Mouse (Mus musculus): ENCODE results near the gene Trmt61a. TPM values are rescaled to one million over a fixed set of nuclear protein-coding genes. Genes with fewer than 3 reads are reported as not detected.

Trmt61a gene
- 40.6 and 48.1 TPM in 2 replicates for polyA plus RNA-seq (2012; rRNA removed)

GRCm38 (mm10) chr12:111677882-111678669 is at the start of gene Trmt61a:
Gene Trmt61a (plus strand): TSS chr12:111678105.
- DNase-seq (ENCODE audit: low read depth in 1 of 2, low spot score in 2 of 2), result peak; percentile 78 to 82
- Histone ChIP-seq H3K36me3 (ENCODE audit: control insufficient read depth, insufficient read depth, low read length) (peaks cover 9% of the 10 kb centered on the region; the same call in 1 of the 2 replicates), H3K27ac (ENCODE audit: insufficient read depth, low read length) (peak within 1 kb of the TSS; percentile 72), H3K27me3 (ENCODE audit: control insufficient read depth, insufficient read depth, low read length) (no peaks in the 10 kb centered on the region), H3K4me1 (ENCODE audit: control insufficient read depth, insufficient read depth, insufficient read length) (peaks cover 11% of the 10 kb centered on the region; the same call in 1 of the 2 replicates), H3K4me3 (ENCODE audit: extremely low read depth, insufficient read depth, insufficient read length) (peak within 1 kb of the TSS; percentile 89)
- TF ChIP-seq POLR2A (IDR thresholded peaks at IDR 0.05; ENCODE audit: low read depth, low read length), result peak; percentile 55
- no peak for TF ChIP-seq CTCF (IDR thresholded peaks at IDR 0.05; ENCODE audit: extremely low read depth, insufficient read depth, insufficient read length, insufficient replicate concordance)
- WGBS, result under 1% methylated on average over 51 of the region's 51 CpGs

- no peaks in the 10 kb centered on the region for H3K4me1 ChIP-seq (ENCODE audit: control insufficient read depth, insufficient read depth, insufficient read length)
- no peak for TF ChIP-seq POLR2A (IDR thresholded peaks at IDR 0.05; ENCODE audit: low read depth, low read length)
- peak; percentile 43; the same call in 1 of the 2 replicates for TF ChIP-seq CTCF (IDR thresholded peaks at IDR 0.05; ENCODE audit: extremely low read depth, insufficient read depth, insufficient read length, insufficient replicate concordance)
- no peak overlapping the region for H3K27ac ChIP-seq (ENCODE audit: insufficient read depth, low read length)
- no peak overlapping the region for H3K4me3 ChIP-seq (ENCODE audit: extremely low read depth, insufficient read depth, insufficient read length)
- H3K27me3 ChIP-seq (ENCODE audit: control insufficient read depth, insufficient read depth, low read length), result no peaks in the 10 kb centered on the region
- WGBS, result 63% methylated on average over 6 of the region's 6 CpGs
- peaks cover 30% of the 10 kb centered on the region for H3K36me3 ChIP-seq (ENCODE audit: control insufficient read depth, insufficient read depth, low read length)
- DNase-seq (ENCODE audit: low read depth in 1 of 2, low spot score in 2 of 2), result peak in 1 of 2 experiments; percentile 34
Measured at GRCm38 (mm10) chr12:111648061-111648645, 29.8 kb upstream of the Trmt61a start.

GRCm38 (mm10) chr12:111652953-111653352 is 25.0 kb upstream of the Trmt61a start:
- Histone ChIP-seq H3K36me3 (ENCODE audit: control insufficient read depth, insufficient read depth, low read length) (peaks cover 27% of the 10 kb centered on the region), H3K4me1 (ENCODE audit: control insufficient read depth, insufficient read depth, insufficient read length) (no peaks in the 10 kb centered on the region), H3K4me3 (ENCODE audit: extremely low read depth, insufficient read depth, insufficient read length) (no peak overlapping the region), H3K27ac (ENCODE audit: insufficient read depth, low read length) (no peak overlapping the region), H3K27me3 (ENCODE audit: control insufficient read depth, insufficient read depth, low read length) (no peaks in the 10 kb centered on the region)
- no peak for TF ChIP-seq POLR2A (IDR thresholded peaks at IDR 0.05; ENCODE audit: low read depth, low read length)
- no peak for TF ChIP-seq CTCF (IDR thresholded peaks at IDR 0.05; ENCODE audit: extremely low read depth, insufficient read depth, insufficient read length, insufficient replicate concordance)
- 91% methylated on average over 3 of the region's 3 CpGs for WGBS
- no peak for DNase-seq (ENCODE audit: low read depth in 1 of 2, low spot score in 2 of 2)

GRCm38 (mm10) chr12:111653434-111653833 is 24.5 kb upstream of the Trmt61a start:
- peak in 1 of 2 experiments; percentile 50 for DNase-seq (ENCODE audit: low read depth in 1 of 2, low spot score in 2 of 2)
- Histone ChIP-seq H3K27me3 (ENCODE audit: control insufficient read depth, insufficient read depth, low read length) (no peaks in the 10 kb centered on the region), H3K4me3 (ENCODE audit: extremely low read depth, insufficient read depth, insufficient read length) (no peak overlapping the region), H3K4me1 (ENCODE audit: control insufficient read depth, insufficient read depth, insufficient read length) (no peaks in the 10 kb centered on the region), H3K36me3 (ENCODE audit: control insufficient read depth, insufficient read depth, low read length) (peaks cover 27% of the 10 kb centered on the region), H3K27ac (ENCODE audit: insufficient read depth, low read length) (no peak overlapping the region)
- TF ChIP-seq CTCF (IDR thresholded peaks at IDR 0.05; ENCODE audit: extremely low read depth, insufficient read depth, insufficient read length, insufficient replicate concordance) (peak; percentile 79), POLR2A (IDR thresholded peaks at IDR 0.05; ENCODE audit: low read depth, low read length) (no peak)
- 37% methylated on average over 3 of the region's 3 CpGs for WGBS

- Histone ChIP-seq H3K4me1 (ENCODE audit: control insufficient read depth, insufficient read depth, insufficient read length) (no peaks in the 10 kb centered on the region), H3K27me3 (ENCODE audit: control insufficient read depth, insufficient read depth, low read length) (no peaks in the 10 kb centered on the region), H3K4me3 (ENCODE audit: extremely low read depth, insufficient read depth, insufficient read length) (no peak overlapping the region), H3K27ac (ENCODE audit: insufficient read depth, low read length) (no peak overlapping the region), H3K36me3 (ENCODE audit: control insufficient read depth, insufficient read depth, low read length) (peaks cover 20% of the 10 kb centered on the region)
- DNase-seq (ENCODE audit: low read depth in 1 of 2, low spot score in 2 of 2), result no peak
- no peak for TF ChIP-seq POLR2A (IDR thresholded peaks at IDR 0.05; ENCODE audit: low read depth, low read length)
- TF ChIP-seq CTCF (IDR thresholded peaks at IDR 0.05; ENCODE audit: extremely low read depth, insufficient read depth, insufficient read length, insufficient replicate concordance), result no peak
- WGBS, result 97% methylated on average over 11 of the region's 11 CpGs
Measured at GRCm38 (mm10) chr12:111655695-111656094, 22.2 kb upstream of the Trmt61a start.

- DNase-seq (ENCODE audit: low read depth in 1 of 2, low spot score in 2 of 2), result no peak
- Histone ChIP-seq H3K27me3 (ENCODE audit: control insufficient read depth, insufficient read depth, low read length) (no peaks in the 10 kb centered on the region), H3K4me3 (ENCODE audit: extremely low read depth, insufficient read depth, insufficient read length) (no peak overlapping the region), H3K4me1 (ENCODE audit: control insufficient read depth, insufficient read depth, insufficient read length) (no peaks in the 10 kb centered on the region), H3K27ac (ENCODE audit: insufficient read depth, low read length) (no peak overlapping the region), H3K36me3 (ENCODE audit: control insufficient read depth, insufficient read depth, low read length) (peaks cover 17% of the 10 kb centered on the region)
- TF ChIP-seq CTCF (IDR thresholded peaks at IDR 0.05; ENCODE audit: extremely low read depth, insufficient read depth, insufficient read length, insufficient replicate concordance), result no peak
- no peak for TF ChIP-seq POLR2A (IDR thresholded peaks at IDR 0.05; ENCODE audit: low read depth, low read length)
- 91% methylated on average over 4 of the region's 4 CpGs for WGBS
Measured at GRCm38 (mm10) chr12:111659331-111659730, 18.6 kb upstream of the Trmt61a start.
